Mouse (Mus musculus) thymus, postnatal 10 days (tissue): ENCODE results near the gene 1700037H04Rik.

Experiments used
- DNase-seq, 2 experiments: peaks; one replicate each; pipeline ENCODE4 v3.0.0; 2021; ENCODE audit warnings: low spot score in 2 of 2

The 1700037H04Rik gene

DNA sequence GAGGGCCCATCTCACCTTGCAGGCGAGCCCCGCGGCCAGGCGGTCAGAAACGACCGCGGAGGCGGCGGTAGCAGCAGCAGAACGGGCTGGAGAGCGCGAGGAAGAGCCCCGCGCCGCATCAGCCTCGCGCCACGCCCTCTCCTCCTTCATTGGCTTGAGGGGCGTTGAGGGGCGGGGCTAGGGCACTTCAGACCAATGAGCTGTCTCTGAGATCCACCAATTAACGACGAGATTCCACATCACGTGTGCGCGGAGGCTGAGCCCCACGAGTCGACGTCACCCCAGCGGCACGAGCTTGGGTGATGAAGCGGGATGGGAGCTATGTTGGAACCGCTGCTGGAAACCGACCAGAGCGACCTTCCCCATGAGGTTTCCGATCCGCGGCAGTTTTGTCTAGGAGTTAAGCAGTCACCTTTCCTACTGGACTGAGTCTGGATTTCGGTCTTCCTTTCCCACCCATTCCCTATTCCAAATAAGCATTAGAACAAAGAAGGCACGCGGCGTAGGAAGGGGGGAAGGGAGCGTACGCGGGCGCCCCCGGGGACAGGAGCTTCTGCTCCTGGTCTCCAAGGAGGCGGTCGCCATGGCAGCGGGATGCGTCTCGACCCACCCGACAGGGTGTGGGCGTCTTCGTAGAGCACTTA is at the start of gene 1700037H04Rik:
TSS of gene 1700037H04Rik (minus strand) at position 144 of the 644 bp plus-strand sequence.
- peak; percentile 94 for DNase-seq

DNA sequence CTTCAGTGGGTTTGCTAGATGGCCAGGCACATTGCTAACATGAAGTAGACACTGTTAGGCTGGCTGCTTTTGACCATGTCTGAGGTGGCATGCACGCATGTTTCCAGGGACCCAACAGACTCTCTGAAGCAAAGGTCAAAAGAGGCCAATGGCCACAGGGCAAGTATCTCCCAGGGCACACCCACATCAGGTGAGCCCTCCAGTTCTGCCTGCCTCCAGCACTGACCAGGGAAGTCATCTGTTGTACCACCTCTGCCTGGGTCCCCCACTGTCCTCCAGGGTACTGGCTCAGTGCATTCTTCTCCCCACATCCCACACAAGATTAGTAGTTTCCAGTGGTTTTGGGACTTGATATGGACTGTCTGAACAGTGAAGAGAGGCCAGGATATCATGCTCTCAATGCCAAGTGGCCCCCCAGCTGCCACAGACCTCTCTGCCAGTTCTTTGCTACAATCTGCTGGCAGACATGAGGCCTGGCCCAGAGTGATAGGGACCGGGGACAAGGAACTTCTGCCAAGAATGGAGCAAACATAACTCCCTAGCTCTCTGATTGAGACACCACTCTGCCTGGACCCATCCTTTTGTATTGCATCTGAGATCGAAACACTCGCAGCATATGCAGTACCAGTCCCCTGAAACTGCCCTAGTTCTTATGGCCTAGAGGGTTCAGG is 49.4 kb upstream of the 1700037H04Rik start:
- DNase-seq, result no peak

DNA sequence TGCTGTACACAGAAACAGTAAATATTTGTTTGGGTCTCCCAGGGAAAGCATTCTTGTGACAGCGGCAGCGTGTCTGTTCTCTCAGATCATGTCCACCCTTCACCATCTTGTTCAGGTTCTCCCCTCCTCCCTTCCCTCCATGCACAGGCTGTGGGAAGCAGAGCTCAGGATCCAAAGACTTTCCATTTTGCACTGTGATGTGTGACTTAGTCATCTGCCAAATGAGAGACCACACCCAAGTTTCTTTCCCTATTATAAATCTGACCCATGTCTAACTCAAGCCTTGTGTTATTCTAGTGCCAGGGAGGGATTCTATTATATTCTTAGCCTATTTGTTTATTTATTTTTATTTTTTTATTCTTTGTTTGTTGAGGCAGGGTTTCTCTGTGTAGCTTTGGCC is 48.5 kb upstream of the 1700037H04Rik start:
- no peak for DNase-seq

DNA sequence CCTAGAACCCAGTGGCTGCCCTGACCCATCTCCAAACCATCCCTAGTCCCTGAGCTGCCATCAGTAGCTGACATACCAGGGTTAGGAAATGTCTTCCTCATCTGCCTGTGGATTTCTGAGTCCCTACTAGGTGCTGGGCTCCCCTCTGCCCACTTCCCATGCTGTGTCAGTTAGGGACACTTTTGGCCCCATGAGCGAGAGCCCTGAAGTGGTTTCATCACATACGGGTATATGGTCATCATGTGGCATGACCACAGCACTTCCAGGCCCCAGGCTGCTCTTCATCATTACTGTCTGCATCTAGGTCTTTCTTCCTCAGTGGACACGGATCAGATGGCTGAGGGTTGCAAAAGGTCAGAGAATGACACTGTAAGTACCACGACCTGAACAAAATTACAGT is 46.9 kb upstream of the 1700037H04Rik start, which contains the start of gene Ap5s1:
TSS of gene Ap5s1 (plus strand) at position 301 of the 400 bp plus-strand sequence.
- no peak for DNase-seq

DNA sequence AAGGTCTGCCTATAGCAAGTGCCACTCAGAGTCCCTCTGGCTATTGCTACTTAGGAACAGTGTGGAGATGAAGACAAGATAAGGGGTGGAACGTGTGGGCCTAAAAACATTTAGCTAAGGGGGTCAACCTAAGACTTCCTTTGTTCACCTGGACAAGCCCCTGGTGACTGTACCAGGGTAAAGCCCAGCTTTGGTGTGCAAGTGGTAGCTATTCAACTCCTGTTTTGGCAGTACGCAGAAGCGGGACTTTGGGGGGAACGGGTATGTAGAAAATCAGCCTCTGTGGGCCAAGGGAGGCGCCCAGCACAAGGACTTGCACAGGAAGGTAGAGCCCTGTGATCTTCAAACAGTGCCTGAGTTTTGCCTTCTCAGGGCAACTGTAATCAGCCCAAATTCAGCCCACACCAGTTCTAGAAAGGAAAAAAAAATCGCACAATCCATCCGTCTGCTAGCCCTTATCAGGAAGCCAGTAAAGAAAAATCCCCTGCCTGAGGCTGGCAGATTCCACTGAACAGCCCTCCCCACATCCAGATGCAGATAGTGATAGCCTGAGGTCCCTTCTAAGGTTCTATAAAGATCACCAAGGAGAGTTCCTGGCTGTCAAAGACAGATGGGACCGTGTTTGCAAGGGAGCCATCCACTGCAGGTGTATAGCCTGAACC is 45.8 kb upstream of the 1700037H04Rik start:
- no peak for DNase-seq

DNA sequence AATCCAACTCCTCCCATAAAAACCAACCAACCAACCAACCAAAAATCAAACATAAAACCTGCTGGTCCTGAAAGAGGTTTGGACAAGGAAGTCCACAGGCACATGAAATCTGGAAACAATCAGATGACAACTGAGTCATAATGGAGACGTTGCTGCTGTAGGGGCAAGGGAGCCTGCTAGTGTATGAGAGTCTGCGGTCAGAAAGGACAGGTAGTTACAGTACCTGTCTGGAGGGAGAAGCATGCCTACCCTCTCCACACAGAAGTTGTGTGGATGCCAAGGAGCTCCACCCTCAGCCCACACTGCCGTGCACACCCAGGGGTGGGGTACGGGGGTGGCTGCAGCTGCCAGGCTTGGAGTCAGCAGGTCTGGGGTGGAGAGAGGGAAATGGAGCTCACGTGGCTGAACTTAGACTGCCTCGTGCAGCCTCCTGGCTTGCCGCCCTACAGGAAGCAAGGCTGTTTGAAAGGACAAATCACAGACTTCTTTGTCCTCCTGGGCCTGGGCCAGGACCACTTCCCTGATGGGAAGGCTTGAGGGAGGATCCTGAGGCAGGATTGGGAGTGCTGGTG is 44.6 kb upstream of the 1700037H04Rik start:
- no peak for DNase-seq

DNA sequence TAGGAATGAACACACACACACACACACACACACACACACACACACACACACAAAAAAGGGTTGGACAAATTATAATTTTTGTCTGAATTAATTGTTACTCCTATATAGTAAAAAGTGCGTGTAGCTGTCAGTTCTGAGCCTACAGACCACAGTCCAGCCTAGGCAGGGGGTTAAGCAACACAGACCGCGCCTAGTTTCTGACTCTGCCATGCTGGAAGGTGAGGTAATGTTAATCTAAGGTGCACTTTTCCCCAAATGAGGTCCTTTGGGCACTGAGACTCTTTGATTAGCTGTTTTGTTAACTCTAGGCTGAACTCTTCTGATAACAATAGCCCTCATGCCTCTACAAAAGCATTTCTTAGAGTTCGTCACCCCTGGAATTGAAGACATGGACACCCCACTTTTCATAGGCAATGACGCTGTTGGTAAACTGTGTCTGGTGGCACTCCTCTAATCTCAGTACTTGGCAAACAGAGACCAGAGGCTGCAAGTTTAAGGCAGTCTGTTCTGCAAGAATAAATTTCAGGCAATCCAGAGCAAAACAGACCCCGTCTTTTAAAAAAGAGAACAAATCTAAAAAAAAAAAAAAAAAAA is 44.0 kb upstream of the 1700037H04Rik start:
- DNase-seq, result no peak

DNA sequence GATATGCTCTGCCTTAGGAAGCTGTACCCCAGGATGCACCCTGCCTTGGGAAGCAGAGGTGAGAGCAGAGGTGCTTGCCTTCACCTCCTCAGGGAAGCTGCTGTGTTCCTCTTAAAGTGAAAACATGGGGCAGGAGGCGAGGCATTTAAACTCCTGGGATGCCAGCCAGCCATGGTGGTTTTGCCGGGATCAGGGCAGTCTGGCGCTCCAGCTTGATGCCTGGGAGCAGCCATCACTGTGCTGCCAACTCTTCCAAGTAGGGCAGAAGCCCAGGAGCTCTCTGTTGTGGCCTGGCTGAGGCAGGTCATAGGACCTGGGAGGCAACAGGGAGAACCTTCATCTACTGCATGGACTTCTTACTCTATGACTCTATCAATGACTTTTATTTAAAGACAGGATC is 41.4 kb upstream of the 1700037H04Rik start:
- DNase-seq, result no peak

DNA sequence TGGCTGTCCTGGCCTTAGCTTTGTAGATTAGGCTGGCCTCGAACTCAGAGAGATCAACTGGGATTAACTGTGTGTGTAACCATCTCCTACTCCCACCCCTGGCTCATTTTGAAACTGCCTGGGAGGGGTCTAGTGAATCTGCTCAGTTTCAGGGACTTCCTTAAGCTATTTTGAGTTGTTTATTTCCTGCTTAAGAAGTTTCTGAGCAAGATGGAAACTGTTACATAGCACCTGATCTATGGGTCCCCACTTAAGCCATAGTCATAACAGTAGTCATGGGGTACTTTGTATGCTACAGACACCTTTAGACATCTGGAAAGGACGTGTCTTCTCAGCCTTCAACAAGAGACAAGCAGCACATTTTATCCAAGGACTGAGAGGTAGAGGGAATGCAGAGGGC is 40.8 kb upstream of the 1700037H04Rik start:
- no peak for DNase-seq

DNA sequence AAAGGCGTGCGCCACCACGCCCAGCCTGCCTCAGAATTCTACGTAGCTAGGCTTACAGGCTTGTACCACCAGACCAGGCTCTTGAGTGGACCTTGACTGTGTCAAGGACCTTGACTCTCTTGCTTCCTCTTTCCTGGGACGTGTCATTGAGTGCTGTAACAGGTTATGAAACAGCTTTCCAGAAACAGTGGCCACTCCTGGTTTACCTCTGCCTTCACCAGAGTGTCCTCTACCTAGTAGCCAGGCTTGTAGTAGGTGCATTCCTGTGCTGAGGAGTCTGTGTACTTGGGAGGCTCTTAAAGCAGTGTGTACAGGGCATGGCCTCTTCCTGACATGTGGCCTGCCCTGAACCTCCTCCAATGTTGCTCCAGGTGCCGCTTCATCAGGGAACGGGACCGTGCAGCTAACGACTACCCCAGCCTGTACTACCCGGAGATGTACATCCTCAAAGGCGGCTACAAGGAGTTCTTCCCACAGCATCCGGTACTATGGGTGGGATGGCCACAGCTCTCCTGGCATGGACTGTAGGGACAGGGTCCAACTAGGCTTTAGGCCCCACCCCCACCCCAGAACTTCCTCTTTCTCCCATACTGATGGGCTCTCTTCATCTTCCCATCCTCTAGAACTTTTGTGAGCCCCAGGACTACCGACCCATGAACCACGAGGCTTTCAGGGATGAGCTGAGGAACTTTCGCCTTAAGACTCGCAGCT is 36.9 kb upstream of the 1700037H04Rik start:
- no peak for DNase-seq

DNA sequence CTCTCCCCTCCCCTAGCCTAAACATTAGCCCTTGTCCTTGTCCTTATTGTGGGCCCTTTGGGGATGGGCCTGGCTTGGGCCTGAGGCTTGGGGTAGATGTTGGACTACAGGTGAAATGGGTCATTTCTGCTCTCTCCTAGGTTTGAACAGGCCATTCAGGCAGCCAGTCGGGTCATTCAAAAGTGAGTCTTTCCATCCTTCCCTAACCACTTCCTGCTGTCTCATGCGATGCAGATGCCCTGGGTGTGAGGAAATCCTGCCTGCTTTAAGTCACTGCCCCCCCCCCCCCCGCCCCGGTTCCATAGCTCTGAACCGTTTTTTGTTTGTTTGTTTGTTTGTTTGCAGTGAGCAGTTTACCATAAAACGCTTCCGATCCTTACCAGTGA is 31.1 kb upstream of the 1700037H04Rik start:
- DNase-seq, result no peak

DNA sequence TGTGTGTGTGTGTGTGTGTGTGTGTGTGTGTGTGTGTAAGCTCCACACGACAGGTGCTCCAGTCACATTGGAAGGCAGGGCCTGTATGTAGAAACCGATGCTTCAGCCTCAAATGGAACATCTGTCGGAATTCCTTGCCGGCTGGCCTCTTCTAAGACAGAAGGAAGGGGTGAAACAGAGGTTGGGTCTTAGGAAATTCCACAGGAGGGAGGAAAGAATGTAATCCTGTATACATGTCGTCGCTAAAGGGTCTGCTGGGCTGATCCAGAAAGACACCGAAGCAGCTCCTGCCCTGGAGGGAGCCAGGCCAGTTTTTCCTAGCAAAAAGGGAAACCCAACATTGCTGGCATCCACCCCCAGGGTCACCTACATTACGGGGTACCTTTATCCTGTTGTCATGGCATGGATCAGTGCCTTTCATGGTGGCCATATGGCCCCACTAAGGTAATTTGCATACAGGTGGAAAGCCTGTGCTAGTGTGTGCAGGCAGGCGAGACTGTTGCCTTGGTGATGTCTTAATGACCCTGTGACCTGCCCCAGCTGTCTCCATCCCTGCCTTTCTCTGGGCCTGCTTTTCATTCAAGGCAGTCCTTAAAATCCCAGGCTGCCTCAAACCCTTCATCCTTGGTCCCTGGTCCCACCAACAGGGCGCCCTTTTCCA is 30.6 kb upstream of the 1700037H04Rik start:
- DNase-seq, result no peak

DNA sequence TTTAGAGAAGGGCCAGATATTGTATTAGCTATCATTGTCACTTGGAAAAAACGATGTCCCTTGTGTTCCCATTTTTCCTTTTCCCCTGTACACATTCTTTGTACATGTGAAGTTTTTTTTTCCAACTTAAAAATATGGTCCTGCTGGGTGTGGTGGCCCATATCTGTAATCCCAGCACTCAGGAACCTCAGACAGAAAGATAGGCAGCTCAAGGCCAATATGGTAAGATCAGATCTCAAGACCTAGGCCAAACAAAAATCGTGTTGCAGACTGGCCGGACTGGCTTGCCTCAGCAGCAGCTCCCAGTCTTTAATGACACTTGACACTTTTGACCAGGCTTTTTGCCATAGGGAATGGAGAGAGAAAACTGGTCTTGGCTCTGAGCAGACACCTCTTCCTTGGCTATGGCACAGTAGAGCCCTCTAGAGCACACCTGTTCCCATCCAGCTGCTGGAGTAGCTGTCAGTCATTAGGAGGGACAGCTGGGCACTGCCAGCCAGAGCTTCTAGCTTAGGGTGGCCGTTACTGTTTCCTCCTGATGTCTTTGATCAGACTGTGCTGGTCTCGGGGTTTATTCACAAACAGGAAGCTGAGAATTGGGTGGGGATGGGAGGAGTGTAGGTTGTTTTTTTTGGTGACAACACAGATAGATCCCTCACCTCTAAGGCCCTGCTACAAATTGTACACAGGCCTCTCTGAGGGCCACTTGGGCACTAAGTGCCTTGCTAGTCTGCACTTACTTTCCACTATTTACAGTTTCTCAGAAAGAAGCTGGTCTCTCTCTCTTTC is 29.8 kb upstream of the 1700037H04Rik start:
- no peak for DNase-seq

DNA sequence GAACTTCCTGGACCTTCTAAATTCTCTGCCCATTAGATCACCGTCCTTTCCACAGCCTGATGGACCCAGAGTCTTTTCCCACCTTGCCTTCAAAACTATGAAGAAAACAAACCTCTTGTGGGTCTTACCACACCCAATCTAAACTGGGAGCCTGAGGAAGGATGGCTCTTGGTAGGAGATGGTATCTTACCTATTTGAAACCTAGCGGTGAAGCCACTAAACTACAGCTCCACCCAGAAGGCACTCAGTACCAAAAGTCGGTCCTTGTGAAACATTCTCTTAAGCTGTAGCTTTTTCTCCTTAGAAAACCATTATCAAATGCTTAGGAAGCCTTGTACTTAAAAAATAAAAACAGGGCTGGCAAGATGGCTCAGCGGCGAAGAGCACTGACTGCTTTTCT is 28.4 kb upstream of the 1700037H04Rik start:
- DNase-seq, result no peak

DNA sequence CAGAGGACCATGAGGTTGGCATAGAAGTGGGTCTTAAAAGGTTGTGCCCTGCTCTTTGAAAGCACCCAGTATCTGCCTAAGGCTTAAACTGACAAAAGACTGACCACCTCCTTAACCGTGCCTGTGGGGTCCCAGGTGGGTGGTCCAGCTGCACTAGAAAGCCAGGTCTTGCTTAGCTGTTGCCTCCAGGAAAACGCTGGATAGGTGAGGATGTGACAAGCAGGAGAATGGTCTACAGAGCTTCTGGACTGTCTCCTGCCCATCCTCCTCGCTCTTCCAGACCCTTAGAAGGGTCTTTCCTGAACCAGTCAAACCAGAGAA is 27.7 kb upstream of the 1700037H04Rik start:
- DNase-seq, result no peak

DNA sequence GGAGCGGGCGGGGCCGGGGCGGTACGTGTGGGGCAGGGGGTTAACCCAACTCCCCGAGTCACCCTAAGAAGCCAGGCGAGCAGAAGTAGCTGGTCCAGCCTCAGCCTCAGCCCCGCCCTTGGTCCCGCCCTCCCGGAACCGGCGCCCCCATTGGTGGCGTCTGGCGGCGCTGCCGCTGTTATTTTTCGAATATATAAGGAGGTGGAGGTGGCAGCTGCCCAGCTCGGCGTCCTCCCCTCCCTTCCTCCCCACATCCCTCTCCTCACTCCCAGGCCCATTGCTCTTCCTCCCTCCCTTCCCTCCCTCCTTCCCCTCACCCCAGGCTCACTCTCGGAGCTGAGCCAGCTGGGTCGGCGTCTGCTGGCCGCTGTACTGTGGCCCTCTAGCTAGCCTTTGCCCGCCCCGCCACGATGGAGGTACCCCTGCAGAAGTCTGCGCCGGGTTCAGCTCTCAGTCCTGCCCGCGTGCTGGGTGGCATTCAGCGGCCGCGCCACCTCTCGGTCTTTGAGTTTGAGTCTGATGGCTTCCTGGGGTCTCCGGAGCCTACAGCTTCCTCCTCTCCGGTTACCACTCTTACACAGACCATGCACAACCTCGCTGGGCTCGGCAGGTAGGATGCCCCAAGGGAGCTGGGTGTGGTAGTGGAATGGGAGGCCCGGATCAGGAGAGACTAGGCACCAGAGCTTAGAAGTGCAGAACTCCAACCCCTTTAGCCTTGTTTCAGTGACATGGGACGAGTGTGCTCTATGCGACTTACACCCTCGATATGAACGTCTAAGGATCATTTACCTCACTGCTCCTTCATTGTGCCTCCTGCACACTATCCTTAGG is 27.1 kb upstream of the 1700037H04Rik start, which contains the start of the genes Cdc25b and Spef1:
TSS of gene Cdc25b (plus strand) at position 179 of the 831 bp plus-strand sequence.
TSS of gene Spef1 (minus strand) at position 512 of the 831 bp plus-strand sequence.
- DNase-seq, result peak; percentile 71 to 79

DNA sequence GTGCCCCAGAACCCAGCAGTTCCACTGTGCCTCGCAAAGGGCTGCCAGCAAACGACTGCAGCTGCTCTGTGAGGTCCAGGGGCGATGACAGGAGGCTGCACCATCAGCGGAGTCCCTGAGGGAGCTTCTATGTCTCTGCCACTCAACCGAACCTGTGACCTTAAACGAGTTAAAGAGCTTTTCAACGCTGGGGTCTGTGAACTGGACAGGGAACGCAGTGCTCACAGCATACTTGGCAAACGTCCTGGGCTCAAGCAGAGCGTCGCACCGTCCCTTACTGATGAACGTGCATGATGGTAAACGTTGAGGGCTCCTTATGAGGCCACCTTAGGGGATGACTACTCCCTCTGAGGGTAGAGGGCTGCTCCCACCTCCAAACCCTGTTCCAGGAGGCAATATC is 26.5 kb upstream of the 1700037H04Rik start:
- peak in 1 of 2 experiments; percentile 19 for DNase-seq

DNA sequence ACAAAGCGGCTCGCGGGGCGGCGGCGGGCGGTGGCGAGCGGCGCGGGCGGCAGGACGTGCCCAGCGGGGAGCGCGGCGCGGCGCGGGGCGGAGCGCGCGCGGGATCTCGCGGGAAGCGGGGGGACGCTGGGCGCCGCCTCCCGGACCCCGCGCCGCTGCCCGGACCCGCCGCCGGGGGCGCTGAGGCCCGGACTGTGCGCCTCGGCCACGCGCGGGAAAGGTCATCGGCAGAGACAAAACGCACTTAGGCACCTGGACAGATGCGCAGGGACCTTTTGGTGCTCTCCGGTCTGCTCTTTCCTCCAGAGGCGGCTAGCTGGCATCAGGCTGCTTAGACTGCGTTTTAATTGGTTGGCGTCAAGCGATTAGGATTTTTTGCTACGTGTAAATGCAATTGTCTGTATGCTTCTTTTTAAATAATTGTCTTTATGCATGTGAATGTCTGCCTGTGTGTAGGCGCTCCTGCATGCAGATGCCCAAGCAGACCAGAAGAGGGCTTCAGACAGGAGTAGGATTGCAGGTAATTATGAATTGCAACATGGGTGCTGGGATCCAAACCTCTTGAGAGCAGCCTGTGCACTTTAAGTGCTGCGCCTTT is 20.2 kb upstream of the 1700037H04Rik start, which contains the start of gene Cenpb:
TSS of gene Cenpb (minus strand) at position 78 of the 598 bp plus-strand sequence.
- peak; percentile 52 to 72 for DNase-seq
